Mouse (Mus musculus): Measurements from ENCODE around the gene Gm49358.

Gene Gm49358

GRCm38 (mm10) chr10:86773360-86773759 is 9.6 kb downstream of the Gm49358 start:
- in situ Hi-C loops (cut with MboI; ENCODE audit: unreplicated experiment in 2 of 2) = loop anchor here in 1 of 2 experiments (25.0 kb wide), 2 partner anchors 189 to 739 kb away; partner anchors contain the start of gene Pah

- in situ Hi-C loops (cut with MboI; ENCODE audit: unreplicated experiment in 2 of 2) = loop anchor here in 1 of 2 experiments (25.0 kb wide), 1 partner anchor 336 kb away; no protein-coding TSS in a partner anchor
Observed at GRCm38 (mm10) chr10:86776281-86776680, 12.5 kb downstream of the Gm49358 start.

- in situ Hi-C loops (cut with MboI; ENCODE audit: unreplicated experiment in 2 of 2) = loop anchor here in 1 of 2 experiments (25.0 kb wide), 1 partner anchor 335 kb away; no protein-coding TSS in a partner anchor
Observed at GRCm38 (mm10) chr10:86777614-86778319, 14.0 kb downstream of the Gm49358 start.

GRCm38 (mm10) chr10:86778398-86779116 is 14.8 kb downstream of the Gm49358 start, which contains the start of gene Nt5dc3:
Nt5dc3 (plus strand) TSS chr10:86779005.
- in situ Hi-C loops (cut with MboI; ENCODE audit: unreplicated experiment in 2 of 2) = loop anchor here in 1 of 2 experiments (25.0 kb wide), 1 partner anchor 334 kb away; no protein-coding TSS in a partner anchor

GRCm38 (mm10) chr10:86779117-86779755 is 15.5 kb downstream of the Gm49358 start:
- in situ Hi-C loops (cut with MboI; ENCODE audit: unreplicated experiment in 2 of 2) = loop anchor here in 1 of 2 experiments (25.0 kb wide), 1 partner anchor 333 kb away; no protein-coding TSS in a partner anchor

- in situ Hi-C loops (cut with MboI; ENCODE audit: unreplicated experiment in 2 of 2) = loop anchor here (5.0 to 25.0 kb wide), 2 partner anchors 42 to 332 kb away; no protein-coding TSS in a partner anchor
Observed at GRCm38 (mm10) chr10:86779816-86780500, 16.2 kb downstream of the Gm49358 start.

- in situ Hi-C loops (cut with MboI; ENCODE audit: unreplicated experiment in 2 of 2) = loop anchor here (5.0 to 25.0 kb wide), 2 partner anchors 41 to 331 kb away; no protein-coding TSS in a partner anchor
Observed at GRCm38 (mm10) chr10:86781641-86782040, 17.9 kb downstream of the Gm49358 start.

GRCm38 (mm10) chr10:86782656-86783055 is 18.9 kb downstream of the Gm49358 start:
- in situ Hi-C loops (cut with MboI; ENCODE audit: unreplicated experiment in 2 of 2) = loop anchor here (5.0 to 25.0 kb wide), 2 partner anchors 40 to 330 kb away; no protein-coding TSS in a partner anchor

- in situ Hi-C loops (cut with MboI; ENCODE audit: unreplicated experiment in 2 of 2) = loop anchor here (5.0 to 25.0 kb wide), 2 partner anchors 39 to 329 kb away; no protein-coding TSS in a partner anchor
Observed at GRCm38 (mm10) chr10:86783561-86783960, 19.8 kb downstream of the Gm49358 start.

- in situ Hi-C loops (cut with MboI; ENCODE audit: unreplicated experiment in 2 of 2) = loop anchor here (5.0 to 25.0 kb wide), 2 partner anchors 38 to 328 kb away; no protein-coding TSS in a partner anchor
Observed at GRCm38 (mm10) chr10:86784126-86784675, 20.4 kb downstream of the Gm49358 start.

GRCm38 (mm10) chr10:86785396-86785795 is 21.6 kb downstream of the Gm49358 start:
- in situ Hi-C loops (cut with MboI; ENCODE audit: unreplicated experiment in 2 of 2) = loop anchor here in 1 of 2 experiments (5.0 to 25.0 kb wide), 2 partner anchors 37 to 327 kb away; no protein-coding TSS in a partner anchor

- in situ Hi-C loops (cut with MboI; ENCODE audit: unreplicated experiment in 2 of 2) = loop anchor here in 1 of 2 experiments (5.0 to 25.0 kb wide), 2 partner anchors 36 to 326 kb away; no protein-coding TSS in a partner anchor
Observed at GRCm38 (mm10) chr10:86786083-86786482, 22.3 kb downstream of the Gm49358 start.

GRCm38 (mm10) chr10:86788193-86788592 is 24.4 kb downstream of the Gm49358 start:
- in situ Hi-C loops (cut with MboI; ENCODE audit: unreplicated experiment in 2 of 2) = loop anchor here in 1 of 2 experiments (5.0 to 25.0 kb wide), 2 partner anchors 34 to 324 kb away; no protein-coding TSS in a partner anchor

- in situ Hi-C loops (cut with MboI; ENCODE audit: unreplicated experiment in 2 of 2) = loop anchor here in 1 of 2 experiments (5.0 to 25.0 kb wide), 2 partner anchors 33 to 323 kb away; no protein-coding TSS in a partner anchor
Observed at GRCm38 (mm10) chr10:86789146-86789672, 25.4 kb downstream of the Gm49358 start.

GRCm38 (mm10) chr10:86791507-86792184 is 27.9 kb downstream of the Gm49358 start:
- in situ Hi-C loops (cut with MboI; ENCODE audit: unreplicated experiment in 2 of 2) = loop anchor here in 1 of 2 experiments (25.0 kb wide), 1 partner anchor 321 kb away; no protein-coding TSS in a partner anchor

GRCm38 (mm10) chr10:86793509-86793951 is 29.8 kb downstream of the Gm49358 start:
- in situ Hi-C loops (cut with MboI; ENCODE audit: unreplicated experiment in 2 of 2) = loop anchor here in 1 of 2 experiments (25.0 kb wide), 1 partner anchor 319 kb away; no protein-coding TSS in a partner anchor

- in situ Hi-C loops (cut with MboI; ENCODE audit: unreplicated experiment in 2 of 2) = loop anchor here in 1 of 2 experiments (25.0 kb wide), 1 partner anchor 318 kb away; no protein-coding TSS in a partner anchor
Observed at GRCm38 (mm10) chr10:86794196-86794595, 30.4 kb downstream of the Gm49358 start.
